Mouse (Mus musculus): ENCODE results near the gene Tuba3a.
"Not testable (repeated sequence)": the region's sequence is repeated elsewhere in the genome, so short reads cannot be mapped to it uniquely, and the experiment has no call there.

Tuba3a gene

DNA sequence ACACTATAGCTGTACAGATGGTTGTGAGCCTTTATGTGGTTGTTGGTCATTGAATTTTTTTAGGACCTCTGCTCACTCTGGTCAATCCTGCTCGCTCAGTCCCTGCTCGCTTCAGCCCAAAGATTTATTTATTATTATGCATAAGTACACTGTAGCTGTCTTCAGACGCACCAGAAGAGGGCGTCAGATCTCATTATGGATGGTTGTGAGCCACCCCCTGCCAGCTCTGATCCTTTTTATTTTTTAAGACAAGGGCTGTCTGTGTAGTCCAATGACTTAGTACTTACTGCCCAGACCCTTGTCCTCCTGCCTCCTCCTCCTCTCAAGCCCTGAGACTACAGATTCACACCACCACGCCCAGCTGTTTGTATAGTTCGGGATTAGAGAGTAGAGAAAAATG is 19.2 kb downstream of the Tuba3a start:
- in situ Hi-C loops (cut with MseI, MboI), result not testable (repeated sequence)

DNA sequence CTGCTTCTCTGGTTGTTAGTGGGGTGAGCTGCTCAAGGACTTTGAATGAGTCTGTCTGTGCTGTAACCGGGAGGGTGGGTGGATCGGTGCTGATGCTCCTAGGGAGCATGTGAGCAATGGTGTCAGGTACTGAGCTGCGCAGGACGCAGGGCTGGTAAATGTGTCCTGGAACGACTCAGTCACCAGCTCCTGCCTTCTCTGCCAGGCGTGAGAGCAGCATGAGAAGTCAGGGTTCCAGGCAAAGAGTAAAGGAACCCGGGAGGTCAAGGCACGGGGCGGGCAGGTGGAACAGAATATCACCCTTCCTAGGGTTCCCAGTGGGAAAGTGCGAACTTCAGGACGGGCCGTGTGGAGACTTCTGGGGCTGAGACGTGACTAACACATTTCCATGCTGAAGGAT is 19.8 kb downstream of the Tuba3a start:
- in situ Hi-C loops (cut with MseI, MboI), result no loop called here

DNA sequence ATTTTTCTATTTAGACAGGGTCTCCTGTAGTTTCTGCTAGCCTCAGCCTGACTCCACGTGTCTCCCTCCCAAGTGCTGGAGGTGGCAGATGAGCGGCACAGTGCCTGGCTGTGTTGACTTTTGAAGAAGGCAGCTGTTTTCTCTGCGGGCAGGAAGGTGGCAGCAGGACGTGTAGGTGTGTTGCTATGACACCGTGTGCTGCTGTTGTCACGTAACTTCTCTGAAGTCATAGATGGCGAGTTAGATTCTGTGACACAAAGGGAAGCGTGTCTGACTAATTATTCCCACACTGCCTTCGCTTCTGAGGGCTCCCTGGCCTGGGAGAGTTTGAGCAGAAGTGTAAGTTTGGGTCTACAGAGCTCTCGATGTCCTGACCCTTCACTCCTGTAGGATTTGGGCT is 20.6 kb downstream of the Tuba3a start:
- in situ Hi-C loops (cut with MseI, MboI), result no loop called here

DNA sequence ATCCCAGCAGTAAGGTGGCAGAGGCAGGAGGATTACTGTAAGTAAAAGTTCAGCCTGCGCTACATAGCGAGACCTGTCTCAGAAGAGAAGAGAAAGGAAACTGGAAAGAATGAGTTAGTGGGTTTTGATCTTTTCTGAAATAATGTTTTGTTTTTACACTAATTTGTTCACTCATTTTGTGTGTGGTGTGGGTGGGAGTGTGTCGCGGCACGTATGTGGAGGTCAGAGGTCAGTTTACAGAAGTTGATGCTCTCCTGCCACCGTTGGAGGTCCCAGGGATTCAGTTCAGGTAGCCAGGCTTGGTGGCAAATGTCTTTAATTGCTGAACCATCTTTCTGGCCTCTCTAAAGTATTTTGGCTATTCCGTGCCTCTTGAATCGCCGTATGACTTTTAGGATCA is 21.6 kb downstream of the Tuba3a start:
- in situ Hi-C loops (cut with MseI, MboI), result no loop called here

DNA sequence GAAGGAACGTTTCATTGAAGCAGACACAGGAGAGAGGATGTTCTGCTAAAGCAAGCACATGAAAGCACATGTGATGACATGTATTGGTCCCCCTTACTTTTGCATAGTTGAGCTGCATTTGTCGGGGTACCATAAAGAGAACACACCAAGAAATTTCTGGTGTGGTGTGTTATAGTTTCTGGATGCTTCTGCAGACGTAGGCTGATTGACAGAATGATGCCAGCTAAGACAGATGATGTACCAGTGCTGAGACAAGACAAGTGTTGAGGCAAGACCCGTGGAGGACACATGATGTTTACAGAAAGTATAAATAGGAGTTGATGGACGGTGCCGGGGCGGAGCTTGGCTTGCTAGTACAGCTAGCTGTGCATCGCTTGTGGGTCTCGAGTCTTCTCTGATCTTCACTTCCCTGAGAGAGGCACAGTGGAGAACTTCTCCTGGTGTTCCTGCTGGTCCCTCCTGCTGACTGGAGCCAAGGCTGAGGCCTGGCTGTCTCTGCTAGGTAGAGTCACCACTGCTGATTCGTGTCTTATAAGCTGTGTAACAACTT is 25.8 kb downstream of the Tuba3a start:
- in situ Hi-C loops (cut with MseI, MboI), result no loop called here

DNA sequence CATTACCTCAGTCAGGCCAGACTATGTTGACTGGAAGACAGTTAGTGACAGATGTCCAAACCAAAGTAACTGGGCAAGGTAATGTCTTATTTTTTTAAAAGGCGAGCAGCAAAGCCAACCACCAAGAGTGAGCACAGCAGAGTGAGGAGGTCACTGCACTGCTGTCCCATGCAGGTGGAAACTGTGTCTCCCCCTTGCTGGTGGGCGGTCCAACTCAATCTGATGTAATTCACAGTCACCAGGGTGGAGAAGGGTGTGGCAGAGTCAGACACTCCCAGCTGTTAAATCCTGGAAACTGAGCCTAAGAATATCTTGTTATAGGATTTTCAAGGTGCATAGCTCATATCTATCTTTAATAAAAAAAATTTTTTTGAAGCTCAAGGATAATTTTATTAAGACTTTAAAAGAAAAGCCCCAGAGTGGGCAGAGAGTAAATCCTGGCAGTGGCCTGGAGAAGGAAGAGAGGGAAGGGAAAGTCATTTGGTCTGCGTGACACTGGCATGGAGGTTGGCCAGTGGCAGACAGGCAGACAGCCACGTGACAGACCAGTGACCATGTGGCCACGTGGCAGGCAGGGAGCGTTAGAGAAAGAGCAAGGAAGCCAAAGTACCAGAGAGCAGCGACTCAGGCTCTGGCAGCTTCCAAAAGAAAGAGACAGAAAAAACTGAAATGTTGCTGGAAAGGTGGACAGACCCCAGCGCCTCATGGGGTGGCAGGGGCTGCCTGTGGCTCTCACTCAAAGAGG is 29.4 kb downstream of the Tuba3a start:
- in situ Hi-C loops (cut with MseI, MboI), result no loop called here

DNA sequence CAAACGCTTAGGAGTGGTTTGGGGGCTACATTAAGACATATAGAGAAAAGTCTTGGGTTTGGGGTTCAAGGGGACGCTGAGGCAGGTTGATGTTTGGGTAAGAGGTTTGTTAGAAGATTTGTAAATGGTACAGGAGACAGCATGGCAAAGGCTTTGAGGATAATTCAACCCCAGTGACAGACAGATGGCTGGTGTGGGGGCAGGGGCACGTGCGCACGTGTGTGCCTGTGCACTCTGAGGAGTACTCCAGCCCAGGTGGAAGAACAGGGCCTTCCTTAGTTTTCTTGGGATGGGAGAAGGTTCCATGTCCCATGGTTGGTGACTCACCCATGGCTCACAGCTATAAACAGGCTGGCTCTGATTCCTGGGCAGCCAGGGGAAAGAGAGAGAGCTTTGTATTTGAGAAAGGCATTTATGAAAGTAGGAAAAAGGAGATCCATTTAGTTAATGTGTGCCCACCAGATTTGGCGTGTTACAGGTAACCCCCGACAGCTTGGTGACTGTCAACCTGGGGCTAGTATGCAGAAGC is 30.3 kb downstream of the Tuba3a start:
- in situ Hi-C loops (cut with MseI, MboI), result no loop called here

DNA sequence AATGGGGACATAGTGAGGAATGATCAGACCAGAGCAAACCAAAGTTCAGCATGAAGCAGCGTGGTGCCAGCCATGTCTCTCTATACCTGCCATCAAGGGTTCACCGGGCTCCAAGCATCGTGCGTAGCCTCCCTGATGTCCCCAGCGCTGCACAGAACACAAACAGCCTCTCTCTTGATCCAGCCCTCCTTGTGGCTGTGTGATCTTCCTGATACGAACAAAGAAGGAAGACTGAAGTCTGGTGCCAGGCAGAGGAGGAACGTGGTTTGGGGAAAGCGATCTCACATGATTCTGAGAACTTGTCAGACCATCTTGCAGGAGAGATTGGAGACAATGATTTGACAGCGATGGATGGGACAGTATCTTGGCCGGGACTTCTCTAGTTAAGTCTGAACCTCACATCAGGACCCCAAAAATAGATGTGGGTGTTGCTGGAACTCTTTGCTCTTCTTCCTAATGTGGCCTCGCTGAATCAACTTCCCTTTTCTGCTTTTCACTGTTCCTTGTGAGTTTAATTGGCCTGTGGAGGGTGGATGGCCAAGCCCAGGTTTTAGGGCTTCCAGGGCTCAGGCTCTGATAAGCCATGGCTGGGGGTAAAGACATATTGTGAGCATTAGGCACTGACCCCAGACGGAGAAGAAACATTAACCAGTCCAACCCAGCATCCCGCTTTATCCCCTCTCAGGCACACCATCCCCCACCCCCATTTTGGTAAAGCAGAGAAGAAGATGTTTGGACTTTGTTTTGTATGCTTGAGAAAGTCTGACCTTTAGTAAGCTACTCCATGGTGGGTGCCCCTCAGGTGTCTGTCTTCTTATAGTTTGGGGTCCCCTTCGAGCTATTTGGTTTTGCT is 31.8 kb downstream of the Tuba3a start:
- in situ Hi-C loops (cut with MseI, MboI), result no loop called here

DNA sequence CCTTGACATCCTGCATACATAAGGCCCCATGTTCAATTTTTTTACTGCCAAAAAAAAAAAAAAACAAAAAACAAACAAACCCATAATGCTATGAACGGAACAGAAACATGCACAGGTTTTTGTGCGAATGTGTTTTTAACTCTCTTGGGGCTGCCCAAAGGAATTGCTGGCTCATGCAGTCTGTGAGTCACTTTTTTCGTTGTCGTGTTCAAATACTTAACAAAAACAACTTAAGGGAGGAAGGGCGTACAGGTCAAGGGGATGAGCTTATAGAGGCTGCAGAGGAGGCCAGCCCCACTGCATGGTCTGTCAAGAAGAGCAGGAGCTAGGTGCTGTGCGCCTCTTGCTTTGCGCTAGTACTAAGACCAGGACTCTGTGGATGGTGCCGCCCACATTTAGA is 33.1 kb downstream of the Tuba3a start:
- in situ Hi-C loops (cut with MseI, MboI), result no loop called here

DNA sequence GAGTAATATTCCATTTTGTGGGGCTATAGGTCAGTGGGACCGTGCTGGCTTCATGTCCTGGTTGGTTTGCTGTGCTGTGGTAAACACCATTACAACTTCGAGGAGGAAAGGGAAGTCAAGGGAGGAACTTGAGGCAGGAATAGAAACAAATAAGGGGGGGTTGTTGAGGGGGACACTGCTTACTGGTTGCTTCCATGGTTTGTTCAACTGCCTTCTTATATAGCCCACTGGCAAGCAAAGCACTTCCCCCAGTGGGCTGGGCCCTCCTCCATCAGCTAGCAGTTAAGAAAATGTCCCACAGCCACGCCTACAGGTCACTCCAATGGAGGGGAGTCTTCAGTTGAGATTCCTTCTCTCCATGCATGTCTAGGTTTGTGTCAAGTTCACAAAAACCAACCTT is 33.6 kb downstream of the Tuba3a start:
- in situ Hi-C loops (cut with MseI, MboI), result no loop called here

DNA sequence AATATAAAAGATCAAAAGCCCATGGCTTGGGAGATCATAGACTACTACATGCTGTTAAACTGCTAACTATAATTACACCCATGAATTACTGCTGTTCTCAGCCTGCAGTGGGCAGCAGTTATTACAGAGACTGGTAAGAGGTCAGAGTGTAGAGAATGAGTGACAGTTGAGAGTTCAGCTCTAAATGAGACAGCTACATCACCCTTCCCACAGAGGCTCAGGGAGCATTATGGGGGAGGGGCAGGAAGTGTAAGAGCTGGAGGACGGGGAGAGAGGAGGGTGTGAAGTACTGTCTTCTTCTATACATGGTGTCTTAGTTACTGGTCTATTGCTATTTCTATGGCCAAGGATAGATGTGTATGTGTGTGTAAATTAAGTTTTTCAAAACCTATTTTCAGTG is 41.3 kb downstream of the Tuba3a start:
- in situ Hi-C loops (cut with MseI, MboI), result no loop called here

DNA sequence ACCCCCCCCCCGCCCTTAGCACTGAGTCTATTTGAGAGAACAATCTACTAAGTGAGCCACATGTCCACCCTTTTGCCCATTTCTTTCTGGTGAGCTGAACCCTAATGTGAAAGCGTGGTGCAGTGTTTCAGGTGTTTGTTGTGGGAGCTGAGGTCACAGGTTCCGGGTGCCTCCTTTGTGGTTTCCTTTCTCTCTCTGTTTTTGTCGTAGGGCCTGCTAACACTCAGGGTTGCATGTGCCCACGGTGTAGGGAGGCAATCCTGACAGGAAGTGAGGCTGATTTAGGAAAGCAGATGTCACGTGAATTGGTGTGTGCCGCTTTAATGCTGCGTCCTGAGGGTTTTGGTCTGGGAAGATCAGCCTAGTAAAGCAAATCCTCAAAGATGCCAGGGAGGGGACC is 44.3 kb downstream of the Tuba3a start:
- in situ Hi-C loops (cut with MseI, MboI), result no loop called here

DNA sequence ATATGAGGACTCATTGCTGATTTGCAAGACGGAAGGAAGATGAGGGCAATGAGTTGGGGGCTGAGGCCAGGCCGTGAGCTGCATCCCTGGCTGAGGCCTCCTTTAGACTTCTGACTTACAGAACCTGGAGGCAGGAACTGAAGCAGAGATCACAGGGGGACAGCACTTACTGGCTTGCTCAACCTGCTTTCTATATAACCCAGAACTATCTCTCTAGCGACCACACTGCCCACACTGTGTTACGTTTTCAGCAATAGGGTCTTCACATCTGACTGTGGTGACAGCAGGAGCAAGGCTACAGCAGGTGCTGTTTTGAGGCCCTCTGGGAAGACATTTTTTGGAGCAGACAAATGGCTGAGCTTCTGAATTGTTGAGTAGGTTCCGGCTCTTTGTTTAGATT is 45.2 kb downstream of the Tuba3a start:
- in situ Hi-C loops (cut with MseI, MboI), result no loop called here

DNA sequence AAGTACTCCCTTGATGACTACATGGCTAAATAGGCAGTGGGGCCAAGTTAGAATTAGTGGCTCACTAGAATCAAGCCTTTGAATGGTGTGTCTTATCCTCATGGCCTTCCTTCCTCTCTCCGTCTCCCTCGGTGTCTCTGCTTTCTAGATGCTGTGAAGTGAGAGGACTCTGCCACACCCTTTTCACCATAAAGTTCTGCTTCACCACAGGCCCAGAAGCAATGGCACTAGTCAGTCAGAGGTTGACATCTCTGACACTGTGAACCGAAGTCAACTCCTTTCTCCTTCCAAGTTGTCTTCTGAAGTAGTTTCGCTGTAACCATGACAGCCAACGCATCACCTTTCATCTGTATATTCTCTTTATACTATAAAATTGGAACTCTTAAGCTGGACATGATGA is 46.3 kb downstream of the Tuba3a start:
- in situ Hi-C loops (cut with MseI, MboI), result no loop called here

DNA sequence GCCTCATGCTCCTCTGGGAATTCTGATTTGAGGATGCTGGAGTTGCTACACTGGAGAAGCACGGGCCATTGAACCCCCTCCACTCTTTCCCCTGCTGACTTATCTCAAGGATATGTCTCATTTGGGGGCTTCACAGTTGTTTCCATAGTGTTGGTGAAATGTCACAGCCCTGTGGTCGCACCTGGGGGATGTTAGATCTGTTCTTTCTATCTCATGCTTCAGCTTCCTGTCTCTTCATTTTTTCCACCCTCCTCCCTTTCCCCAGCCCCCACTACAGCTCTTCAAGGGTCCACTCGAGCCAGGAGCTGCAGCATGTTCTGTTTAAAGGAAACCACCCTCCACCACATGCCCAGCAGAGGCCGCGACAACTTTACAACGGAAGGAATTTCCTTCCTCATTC is 47.4 kb downstream of the Tuba3a start:
- in situ Hi-C loops (cut with MseI, MboI), result no loop called here

DNA sequence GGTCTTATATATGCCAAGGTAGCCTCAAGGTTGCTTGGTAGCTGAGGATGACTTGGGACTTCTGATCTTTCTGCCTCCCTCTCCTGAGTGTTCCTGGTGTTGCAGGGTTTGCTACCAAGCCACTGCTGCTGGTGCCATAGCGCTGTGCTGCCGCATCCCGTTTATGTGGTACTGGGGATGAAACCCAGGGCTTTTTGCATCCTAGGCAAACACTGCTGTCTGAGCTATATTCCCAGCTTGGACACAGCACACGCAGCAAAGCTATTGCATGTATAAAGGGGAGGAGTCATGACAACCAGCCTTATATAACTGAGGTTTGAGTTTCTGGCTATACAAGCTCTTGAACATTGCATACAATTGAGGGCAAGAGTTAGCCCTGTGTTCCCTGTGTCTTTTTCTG is 48.4 kb downstream of the Tuba3a start:
- in situ Hi-C loops (cut with MseI, MboI), result no loop called here

DNA sequence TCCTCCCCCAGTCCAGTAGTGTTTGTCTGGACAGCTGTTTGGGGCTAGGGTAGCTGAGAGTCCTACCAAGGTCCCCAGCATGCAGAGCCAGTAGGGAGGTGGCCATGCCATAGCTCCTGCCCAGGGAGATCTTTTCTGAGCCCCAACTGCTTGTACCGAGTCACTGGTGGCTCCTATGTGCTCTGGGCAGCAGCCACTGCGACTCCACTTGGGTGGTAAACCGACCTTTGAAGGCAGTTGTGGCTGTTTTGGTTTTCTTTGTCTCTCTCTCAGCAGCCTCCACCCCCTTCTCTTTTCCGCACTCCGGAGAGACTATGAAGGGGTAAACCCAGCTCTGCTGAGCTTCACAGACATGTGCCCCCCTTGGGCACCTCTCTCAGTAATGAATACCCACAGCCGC is 49.1 kb downstream of the Tuba3a start, which contains the start of gene Cd27:
Cd27 (minus strand) TSS at position 229 of the 400 bp plus-strand sequence.
- in situ Hi-C loops (cut with MseI, MboI), result no loop called here

DNA sequence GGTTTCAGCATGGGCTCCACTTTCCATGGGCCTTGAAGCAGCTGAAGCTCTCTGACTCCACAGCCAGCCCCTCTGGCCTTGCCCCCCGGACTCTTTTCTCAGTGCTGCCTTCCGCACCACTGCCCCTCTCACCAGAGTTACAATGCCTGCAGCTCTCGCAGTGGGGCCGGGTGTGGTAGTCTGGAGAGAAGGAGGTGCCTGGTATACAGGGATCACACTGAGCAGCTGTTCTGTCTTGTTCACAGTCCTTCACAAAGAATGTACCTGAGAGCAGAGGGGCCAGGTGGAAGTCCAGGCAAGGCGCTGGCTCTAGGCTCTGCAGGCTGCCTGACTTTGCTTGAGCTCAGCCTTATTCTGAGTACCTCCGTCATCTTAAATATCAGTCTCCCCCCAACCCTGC is 49.5 kb downstream of the Tuba3a start:
- in situ Hi-C loops (cut with MseI, MboI), result no loop called here

DNA sequence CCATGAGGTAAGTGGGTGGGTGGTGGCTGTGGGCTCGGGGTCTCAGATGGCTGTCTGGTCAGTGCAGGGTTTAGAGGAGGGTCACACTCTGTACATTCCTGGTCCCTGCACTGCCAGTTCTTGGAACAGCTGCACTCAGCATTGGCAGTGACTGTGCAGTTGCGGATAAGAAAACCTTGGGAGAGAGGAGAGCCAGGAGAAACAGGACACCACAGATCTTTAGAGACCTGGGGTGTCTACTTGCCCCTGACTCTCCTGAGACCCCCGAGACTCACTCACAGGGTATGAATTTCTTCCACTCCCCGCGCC is 51.4 kb downstream of the Tuba3a start:
- in situ Hi-C loops (cut with MseI, MboI), result no loop called here

DNA sequence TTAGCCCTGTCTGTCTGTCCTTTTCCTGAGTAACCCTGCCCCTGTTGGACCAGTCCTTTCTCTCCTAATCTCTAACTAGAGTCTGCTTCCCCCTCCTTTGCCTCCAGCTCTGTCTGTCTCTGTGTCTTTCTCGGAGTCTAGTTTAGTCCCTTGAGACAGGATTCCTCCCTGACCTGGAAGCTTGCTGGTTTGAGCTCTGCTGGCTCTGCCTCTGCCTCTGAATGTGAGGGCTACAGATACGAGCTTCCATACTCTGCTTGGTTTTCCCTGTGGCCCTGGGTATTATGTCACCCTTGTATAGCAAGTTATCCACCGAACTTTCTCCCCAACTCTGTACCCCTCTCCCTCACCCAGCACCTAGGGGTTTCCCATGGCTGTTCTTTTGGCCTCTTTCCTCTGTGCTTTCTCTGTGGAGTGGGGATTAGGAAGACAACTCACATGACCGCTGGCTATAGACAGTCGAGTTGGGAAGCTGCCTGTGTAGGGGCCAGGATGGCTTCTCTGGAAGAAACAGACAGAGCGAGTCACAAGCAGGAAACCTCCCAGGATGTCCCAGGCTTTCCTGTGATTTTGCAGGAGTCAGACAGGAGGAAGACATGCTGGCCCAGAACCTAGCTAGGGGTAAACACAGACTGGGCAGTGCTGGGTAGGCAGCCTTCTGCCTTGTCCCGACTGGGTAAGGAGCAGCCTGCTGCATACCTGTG is 51.9 kb downstream of the Tuba3a start:
- in situ Hi-C loops (cut with MseI, MboI), result no loop called here

DNA sequence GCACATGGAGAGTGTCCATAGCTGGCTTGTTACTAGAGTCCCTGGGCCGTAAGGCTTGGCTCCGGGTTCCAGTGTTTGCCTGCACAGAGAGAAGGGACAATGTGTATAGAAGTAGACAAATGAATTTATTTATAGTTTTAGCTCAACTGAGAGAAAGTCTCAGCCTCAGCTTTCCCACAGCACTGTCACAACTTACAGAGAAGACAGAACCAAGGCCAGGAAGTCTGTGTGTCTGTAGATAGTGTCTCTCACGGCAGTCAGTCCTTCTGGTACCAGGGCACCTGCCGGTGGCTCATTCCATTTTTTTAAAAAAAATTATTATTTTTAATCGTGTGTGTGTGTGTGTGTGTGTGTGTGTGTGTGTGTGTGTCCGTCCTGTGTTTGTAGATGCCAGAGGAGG is 53.3 kb downstream of the Tuba3a start:
- in situ Hi-C loops (cut with MseI, MboI), result no loop called here

DNA sequence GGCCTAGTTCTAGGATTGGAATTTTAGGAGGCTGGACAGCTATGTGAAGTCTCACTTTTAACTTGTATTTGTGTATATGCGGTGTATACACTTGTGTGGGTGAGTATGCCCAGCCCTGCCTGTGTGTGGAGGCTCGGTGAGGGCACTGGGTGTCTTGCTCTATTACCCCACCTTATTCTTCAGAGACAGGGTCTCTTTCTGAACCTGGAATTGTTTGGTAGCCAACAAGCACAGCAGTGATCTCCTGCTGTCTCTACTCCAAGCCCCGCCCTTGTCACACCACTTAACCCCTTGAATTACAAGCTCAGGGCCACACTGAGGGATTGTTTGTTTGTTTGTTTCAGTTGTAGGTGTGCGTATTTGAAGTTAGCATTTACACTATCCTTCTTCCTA is 53.8 kb downstream of the Tuba3a start:
- in situ Hi-C loops (cut with MseI, MboI), result no loop called here
